Mouse (Mus musculus) embryonic facial prominence, embryonic 12.5 days (tissue): ENCODE measurements around the gene Klhl29. TPM values are rescaled to one million over a fixed set of nuclear protein-coding genes. Genes with fewer than 3 reads are reported as not detected.

Experiments
- ATAC-seq: fragments of 200-750 bp; cut with Nextera tagmentation; 2 replicates; pipeline ENCODE4 v1.8.0; 2017; ENCODE audit not compliant: insufficient number of reproducible peaks, insufficient read depth, low FRiP score, low TSS enrichment
- H3K27ac ChIP-seq: fragments of 300-500 bp; sonication (generic); 2 replicates; pipeline ENCODE4 v1.5.1; 2016; ENCODE audit warnings: mild to moderate bottlenecking
- H3K27me3 ChIP-seq: fragments of 300-500 bp; sonication (generic); 2 replicates; pipeline ENCODE4 v1.6.1; 2016; ENCODE audit warnings: mild to moderate bottlenecking, moderate library complexity
- H3K36me3 ChIP-seq: fragments of 300-500 bp; sonication (generic); 2 replicates; pipeline ENCODE4 v1.6.1; 2016; ENCODE audit warnings: mild to moderate bottlenecking
- H3K4me1 ChIP-seq: fragments of 300-500 bp; sonication (generic); 2 replicates; pipeline ENCODE4 v1.6.1; 2016
- H3K4me2 ChIP-seq: fragments of 300-500 bp; sonication (generic); replicated peaks from 2 replicates; pipeline ENCODE4 v1.6.1; 2016; ENCODE audit warnings: mild to moderate bottlenecking, moderate library complexity
- H3K4me3 ChIP-seq: fragments of 300-500 bp; sonication (generic); 2 replicates; pipeline ENCODE4 v1.5.1; 2016; ENCODE audit warnings: mild to moderate bottlenecking
- H3K9ac ChIP-seq: fragments of 300-500 bp; sonication (generic); 2 replicates; pipeline ENCODE4 v1.6.1; 2016; ENCODE audit warnings: mild to moderate bottlenecking, moderate library complexity
- H3K9me3 ChIP-seq: fragments of 300-500 bp; sonication (generic); 2 replicates; pipeline ENCODE4 v1.6.1; 2016; ENCODE audit warnings: mild to moderate bottlenecking, moderate library complexity
- WGBS: fragments of 180-500 bp; shearing (Covaris S2); methylation state at CpG from one replicate; pipeline ENCODE4 v1.1.7; 2016; 5-methylcytosine and 5-hydroxymethylcytosine counted together
- polyA plus RNA-seq: library from polyadenylated mRNA; unstranded; fragments of >200 nt; fragmentation: Nextera tagmentation; extraction: Ambion mirVana; gene quantifications from 2 replicates; pipeline ENCODE4 v1.2.1, GENCODE M21; 2016

Klhl29 gene
- polyA plus RNA-seq, 1 experiment from 2014 or later, result 2.6 TPM

- H3K9ac ChIP-seq, result no peak overlapping the region
- 0 out of 2 replicates have a peak, but pooled peaks have one; percentile 11 for ATAC-seq
Measured at GRCm38 (mm10) chr12:5267271-5268187, 108.0 kb downstream of the Klhl29 start.

DNA sequence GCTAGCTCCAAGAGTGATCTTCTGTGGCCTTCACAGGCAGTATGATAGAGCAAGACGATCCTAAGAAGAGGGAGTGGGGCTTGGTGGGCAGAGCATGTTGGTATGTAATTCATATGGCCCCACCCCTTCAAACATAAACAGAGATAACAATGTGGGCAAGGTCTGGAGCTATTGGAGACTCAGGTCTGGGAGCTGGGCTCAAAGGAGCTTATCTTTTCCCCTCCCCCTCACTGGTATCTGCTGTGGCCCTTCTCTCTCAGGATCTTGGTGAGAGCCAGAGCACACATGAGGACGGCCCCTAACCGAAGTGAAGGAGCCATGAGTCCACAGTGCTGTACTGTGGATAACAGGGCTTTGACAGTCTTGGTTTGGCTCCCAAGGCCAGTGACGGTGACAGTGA lies 108.7 kb downstream of the Klhl29 start:
- H3K27ac ChIP-seq, result no peak overlapping the region
- H3K9me3 ChIP-seq, result peaks cover 4% of the 10 kb centered on the region; the same call in 1 of the 2 replicates
- H3K36me3 ChIP-seq, result no peaks in the 10 kb centered on the region
- 0 out of 2 replicates have a peak, but pooled peaks cover 2% of the 10 kb centered on the region for H3K27me3 ChIP-seq
- no peak overlapping the region for H3K4me2 ChIP-seq
- H3K4me3 ChIP-seq, result no peak overlapping the region
- no peak overlapping the region for H3K9ac ChIP-seq
- 83% methylated on average over 4 of the region's 4 CpGs for WGBS
- no peak for ATAC-seq
- peaks cover 32% of the 10 kb centered on the region for H3K4me1 ChIP-seq

More at GRCm38 (mm10) chr12:5267271-5268187, 108.0 kb downstream of the Klhl29 start:
- no peaks in the 10 kb centered on the region for H3K36me3 ChIP-seq
- H3K4me1 ChIP-seq, result peaks cover 32% of the 10 kb centered on the region
- peaks cover 4% of the 10 kb centered on the region; the same call in 1 of the 2 replicates for H3K9me3 ChIP-seq
- H3K4me2 ChIP-seq, result no peak overlapping the region
- H3K4me3 ChIP-seq, result no peak overlapping the region
- 0 out of 2 replicates have a peak, but pooled peaks cover 2% of the 10 kb centered on the region for H3K27me3 ChIP-seq
- whole genome bisulfite sequencing, result 43% methylated on average over 9 of the region's 9 CpGs
- H3K27ac ChIP-seq, result peak overlapping the region; percentile 78

DNA sequence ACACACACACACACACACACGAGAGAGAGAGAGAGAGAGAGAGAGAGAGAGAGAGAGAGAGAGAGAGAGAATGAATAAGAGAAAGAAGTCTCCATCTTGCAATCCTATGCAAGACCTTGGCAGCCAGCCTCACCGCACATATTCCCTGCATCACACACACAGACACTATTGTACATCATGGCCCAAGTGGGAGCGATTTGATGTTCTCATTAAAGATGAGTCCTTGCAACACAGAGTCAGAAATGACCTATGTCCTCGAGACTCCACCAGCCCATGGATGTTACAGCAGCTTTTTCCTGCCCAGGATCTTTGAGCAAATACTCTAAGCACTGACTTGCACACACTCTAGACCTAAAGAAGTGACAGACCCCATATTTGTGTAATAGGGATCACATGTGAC lies 114.0 kb downstream of the Klhl29 start:
- no peak overlapping the region for H3K4me2 ChIP-seq
- H3K36me3 ChIP-seq, result no peaks in the 10 kb centered on the region
- no peaks in the 10 kb centered on the region for H3K27me3 ChIP-seq
- H3K4me3 ChIP-seq, result no peak overlapping the region
- H3K27ac ChIP-seq, result no peak overlapping the region
- ATAC-seq, result no peak
- no peaks in the 10 kb centered on the region for H3K9me3 ChIP-seq
- 72% methylated on average over 4 of the region's 4 CpGs for WGBS
- no peak overlapping the region for H3K9ac ChIP-seq
- no peaks in the 10 kb centered on the region for H3K4me1 ChIP-seq

GRCm38 (mm10) chr12:5258779-5259178 lies 116.7 kb downstream of the Klhl29 start:
- H3K4me3 ChIP-seq, result no peak overlapping the region
- H3K9me3 ChIP-seq, result no peaks in the 10 kb centered on the region
- H3K27me3 ChIP-seq, result no peaks in the 10 kb centered on the region
- H3K36me3 ChIP-seq, result no peaks in the 10 kb centered on the region
- WGBS, result 87% methylated on average over 3 of the region's 3 CpGs
- no peak overlapping the region for H3K9ac ChIP-seq
- peaks cover 15% of the 10 kb centered on the region; the same call in 1 of the 2 replicates for H3K4me1 ChIP-seq
- ATAC-seq, result no peak
- H3K4me2 ChIP-seq, result no peak overlapping the region
- no peak overlapping the region for H3K27ac ChIP-seq

- ATAC-seq, result no peak
- WGBS, result 87% methylated on average over 4 of the region's 4 CpGs
- Histone ChIP-seq H3K4me3 (no peak overlapping the region), H3K36me3 (no peaks in the 10 kb centered on the region), H3K27me3 (no peaks in the 10 kb centered on the region), H3K9me3 (no peaks in the 10 kb centered on the region), H3K4me2 (no peak overlapping the region), H3K4me1 (peaks cover 17% of the 10 kb centered on the region; the same call in 1 of the 2 replicates), H3K27ac (no peak overlapping the region), H3K9ac (no peak overlapping the region)
Measured at GRCm38 (mm10) chr12:5257174-5257573, 118.3 kb downstream of the Klhl29 start.

- H3K4me1 ChIP-seq, result peaks cover 24% of the 10 kb centered on the region
- no peaks in the 10 kb centered on the region for H3K9me3 ChIP-seq
- no peak overlapping the region for H3K4me2 ChIP-seq
- H3K4me3 ChIP-seq, result no peak overlapping the region
- no peak overlapping the region for H3K9ac ChIP-seq
- H3K27me3 ChIP-seq, result no peaks in the 10 kb centered on the region
- H3K36me3 ChIP-seq, result no peaks in the 10 kb centered on the region
- H3K27ac ChIP-seq, result no peak overlapping the region
- 0 out of 2 replicates have a peak, but pooled peaks have one; percentile 13 for ATAC-seq
- WGBS, result 57% methylated on average over 9 of the region's 9 CpGs
Measured at GRCm38 (mm10) chr12:5255079-5255478, 120.4 kb downstream of the Klhl29 start.

DNA sequence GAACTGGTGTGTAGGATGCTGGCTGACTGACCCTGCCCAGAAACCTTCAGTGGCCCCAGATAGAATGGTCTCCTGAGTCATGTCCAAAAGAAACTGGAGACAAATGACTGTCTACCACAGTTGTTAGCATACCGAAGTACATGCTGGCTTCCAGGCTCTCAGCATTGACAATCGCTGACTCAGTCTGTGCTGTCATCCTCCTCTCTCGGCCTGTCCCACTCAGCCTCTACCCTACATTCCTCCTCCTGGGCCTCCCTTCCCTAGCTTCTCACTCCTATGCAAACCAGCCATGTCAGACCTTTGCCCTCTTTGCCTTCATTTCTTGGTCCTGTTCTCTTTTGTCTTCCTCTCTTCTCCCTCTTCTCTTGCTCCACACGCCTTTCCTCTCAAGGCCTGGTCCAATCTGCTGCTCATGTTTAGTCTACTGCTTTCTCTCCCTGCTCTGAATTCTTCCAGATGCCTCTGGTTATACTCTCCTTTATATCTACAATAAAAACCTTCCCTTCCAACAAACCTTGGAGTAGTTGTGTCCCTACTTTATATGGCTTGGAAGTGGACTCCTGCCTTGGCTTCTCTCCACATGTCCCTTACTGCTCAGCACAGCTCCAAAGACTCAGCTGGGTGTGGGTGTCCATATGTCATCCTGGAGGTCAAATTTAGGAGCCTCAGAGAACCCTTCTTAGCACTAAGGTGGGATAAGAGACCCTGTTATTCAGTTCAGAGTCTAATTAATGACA lies 121.1 kb downstream of the Klhl29 start:
- H3K4me3 ChIP-seq, result no peak overlapping the region
- H3K4me1 ChIP-seq, result peaks cover 26% of the 10 kb centered on the region
- H3K27ac ChIP-seq, result no peak overlapping the region
- 0 out of 2 replicates have a peak, but pooled peaks have one; percentile 25 for ATAC-seq
- no peaks in the 10 kb centered on the region for H3K27me3 ChIP-seq
- H3K36me3 ChIP-seq, result no peaks in the 10 kb centered on the region
- 73% methylated on average over 4 of the region's 4 CpGs for WGBS
- H3K9me3 ChIP-seq, result no peaks in the 10 kb centered on the region
- H3K4me2 ChIP-seq, result no peak overlapping the region
- H3K9ac ChIP-seq, result no peak overlapping the region

DNA sequence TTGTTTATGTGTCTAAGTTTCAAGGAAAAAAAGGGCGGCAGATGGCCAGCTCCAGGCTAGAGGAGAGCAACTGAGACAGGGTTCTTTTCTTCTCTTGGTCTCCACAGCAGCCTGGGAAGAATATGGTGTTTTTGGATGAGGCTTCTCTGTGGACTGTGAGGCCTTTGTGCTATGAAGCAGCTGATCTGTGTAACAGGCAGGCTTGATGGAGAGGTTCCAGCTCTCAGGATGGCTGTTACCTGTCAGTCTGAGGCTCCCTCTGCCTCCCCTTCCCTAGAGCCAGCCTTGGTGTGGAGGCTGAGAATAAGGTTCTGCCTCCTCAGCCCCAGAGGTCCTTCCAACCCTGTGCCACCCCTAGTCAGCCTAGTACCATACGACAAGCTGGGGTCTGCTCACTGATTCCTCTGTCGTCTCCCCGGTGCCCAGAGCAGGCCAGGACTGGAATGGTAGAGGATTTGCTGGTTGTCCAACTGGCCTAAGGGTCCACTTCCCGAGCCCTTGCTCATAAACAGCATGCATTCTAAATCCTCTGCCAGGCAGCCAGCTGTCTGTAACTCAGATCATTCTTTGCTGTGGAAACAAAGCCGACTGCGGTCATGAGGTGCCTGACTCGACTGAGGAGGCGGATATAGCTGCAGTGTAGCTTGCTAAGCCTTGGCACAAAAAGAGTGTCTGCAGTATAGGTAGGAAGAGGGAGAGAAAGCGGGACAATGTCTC lies 122.0 kb downstream of the Klhl29 start:
- H3K4me1 ChIP-seq, result peaks cover 26% of the 10 kb centered on the region
- H3K27ac ChIP-seq, result no peak overlapping the region
- no peaks in the 10 kb centered on the region for H3K36me3 ChIP-seq
- H3K9me3 ChIP-seq, result no peaks in the 10 kb centered on the region
- ATAC-seq, result no peak
- no peak overlapping the region for H3K4me3 ChIP-seq
- no peak overlapping the region for H3K4me2 ChIP-seq
- 73% methylated on average over 10 of the region's 10 CpGs for WGBS
- H3K27me3 ChIP-seq, result no peaks in the 10 kb centered on the region
- no peak overlapping the region for H3K9ac ChIP-seq

- H3K4me1 ChIP-seq, result peaks cover 26% of the 10 kb centered on the region
Measured at GRCm38 (mm10) chr12:5252569-5252968, 122.9 kb downstream of the Klhl29 start.

GRCm38 (mm10) chr12:5250042-5250441 lies 125.4 kb downstream of the Klhl29 start:
- 21% methylated on average over 7 of the region's 7 CpGs for WGBS
- Histone ChIP-seq H3K4me1 (peaks cover 24% of the 10 kb centered on the region), H3K36me3 (no peaks in the 10 kb centered on the region), H3K4me2 (no peak overlapping the region), H3K4me3 (no peak overlapping the region), H3K9ac (no peak overlapping the region), H3K9me3 (no peaks in the 10 kb centered on the region), H3K27ac (no peak overlapping the region), H3K27me3 (no peaks in the 10 kb centered on the region)
- no peak for ATAC-seq

More at GRCm38 (mm10) chr12:5252569-5252968, 122.9 kb downstream of the Klhl29 start:
- Histone ChIP-seq H3K9ac (no peak overlapping the region), H3K36me3 (no peaks in the 10 kb centered on the region), H3K27ac (no peak overlapping the region), H3K9me3 (no peaks in the 10 kb centered on the region), H3K27me3 (no peaks in the 10 kb centered on the region), H3K4me2 (no peak overlapping the region), H3K4me3 (no peak overlapping the region)
- WGBS, result 73% methylated on average over 2 of the region's 2 CpGs
- no peak for ATAC-seq

DNA sequence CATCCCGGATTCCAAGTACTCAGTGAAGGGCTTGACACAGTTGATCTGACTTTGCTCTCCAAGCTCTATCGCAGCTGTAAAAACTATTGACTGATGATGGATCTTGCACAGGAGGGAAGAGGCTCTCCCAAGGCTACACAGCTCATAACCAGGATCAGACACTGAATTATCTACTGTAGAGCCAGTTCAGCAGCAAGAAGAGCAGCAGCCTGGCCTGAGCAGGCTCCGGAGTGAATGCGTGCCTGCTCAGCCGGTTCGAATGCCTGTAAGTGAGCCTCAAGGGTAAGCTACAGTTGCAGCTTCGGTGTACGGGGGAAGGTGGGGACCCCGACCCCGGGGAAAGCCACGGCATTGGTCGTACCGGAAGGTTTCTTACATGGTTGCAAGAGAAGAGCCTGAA lies 126.4 kb downstream of the Klhl29 start:
- WGBS, result 74% methylated on average over 13 of the region's 13 CpGs
- no peaks in the 10 kb centered on the region for H3K36me3 ChIP-seq
- H3K4me2 ChIP-seq, result no peak overlapping the region
- H3K4me1 ChIP-seq, result peaks cover 23% of the 10 kb centered on the region
- no peak overlapping the region for H3K9ac ChIP-seq
- no peaks in the 10 kb centered on the region for H3K9me3 ChIP-seq
- ATAC-seq, result no peak
- H3K4me3 ChIP-seq, result no peak overlapping the region
- H3K27me3 ChIP-seq, result no peaks in the 10 kb centered on the region
- no peak overlapping the region for H3K27ac ChIP-seq
